Mouse (Mus musculus): Measurements from ENCODE around the gene Tmem88. TPM values are rescaled to one million over a fixed set of nuclear protein-coding genes. Genes with fewer than 3 reads are reported as not detected.

The Tmem88 gene
- polyA plus RNA-seq, 1 experiment from 2014 or later, result 16.4 TPM

- no peak for ATAC-seq (ENCODE audit: insufficient number of reproducible peaks, insufficient read depth, low FRiP score, low TSS enrichment, low read depth)
These were observed 25.8 kb downstream of the Tmem88 start for GRCm38 (mm10) chr11:69372056-69372779.

GRCm38 (mm10) chr11:69371601-69372000 lies 26.4 kb downstream of the Tmem88 start:
- no peak overlapping the region for H3K4me3 ChIP-seq
- H3K4me1 ChIP-seq, result peaks cover 20% of the 10 kb centered on the region
- H3K27ac ChIP-seq, result peak overlapping the region; percentile 79
- H3K4me2 ChIP-seq, result peak overlapping the region; percentile 39; the same call in 1 of the 2 replicates
- H3K9ac ChIP-seq, result peak overlapping the region; percentile 28; the same call in 1 of the 2 replicates
- peak; percentile 8; the same call in 1 of the 2 replicates for ATAC-seq (ENCODE audit: insufficient number of reproducible peaks, insufficient read depth, low FRiP score, low TSS enrichment, low read depth)
- no peaks in the 10 kb centered on the region for H3K9me3 ChIP-seq
- H3K27me3 ChIP-seq, result no peaks in the 10 kb centered on the region
- 55% methylated on average over 12 of the region's 12 CpGs for WGBS
- peaks cover 20% of the 10 kb centered on the region for H3K36me3 ChIP-seq

More at GRCm38 (mm10) chr11:69372056-69372779, 25.8 kb downstream of the Tmem88 start:
- 0 out of 2 replicates have a peak overlapping the region, but pooled peaks have one; percentile 28 for H3K9ac ChIP-seq
- no peak overlapping the region for H3K4me3 ChIP-seq
- H3K4me2 ChIP-seq, result peak overlapping the region; percentile 39; the same call in 1 of the 2 replicates
- no peaks in the 10 kb centered on the region for H3K27me3 ChIP-seq
- 58% methylated on average over 12 of the region's 12 CpGs for WGBS
- peak overlapping the region; percentile 79 for H3K27ac ChIP-seq
- H3K9me3 ChIP-seq, result no peaks in the 10 kb centered on the region
- H3K4me1 ChIP-seq, result peaks cover 20% of the 10 kb centered on the region
- H3K36me3 ChIP-seq, result peaks cover 21% of the 10 kb centered on the region

- Histone ChIP-seq H3K27me3 (no peaks in the 10 kb centered on the region), H3K9me3 (no peaks in the 10 kb centered on the region), H3K4me1 (peaks cover 25% of the 10 kb centered on the region), H3K36me3 (peaks cover 18% of the 10 kb centered on the region), H3K27ac (peak overlapping the region; percentile 79), H3K4me2 (peak overlapping the region; percentile 39), H3K9ac (peak overlapping the region; percentile 28; the same call in 1 of the 2 replicates), H3K4me3 (no peak overlapping the region)
- 22% methylated on average over 9 of the region's 9 CpGs for WGBS
- no peak for ATAC-seq (ENCODE audit: insufficient number of reproducible peaks, insufficient read depth, low FRiP score, low TSS enrichment, low read depth)
These were observed 27.2 kb downstream of the Tmem88 start for GRCm38 (mm10) chr11:69370817-69371215.

GRCm38 (mm10) chr11:69369990-69370816 lies 27.8 kb downstream of the Tmem88 start:
- Histone ChIP-seq H3K27me3 (no peaks in the 10 kb centered on the region), H3K4me2 (peak overlapping the region; percentile 97), H3K36me3 (peaks cover 15% of the 10 kb centered on the region), H3K9ac (peak overlapping the region; percentile 100), H3K4me3 (peak overlapping the region; percentile 84), H3K4me1 (peaks cover 31% of the 10 kb centered on the region), H3K9me3 (no peaks in the 10 kb centered on the region), H3K27ac (peak overlapping the region; percentile 100)
- ATAC-seq (ENCODE audit: insufficient number of reproducible peaks, insufficient read depth, low FRiP score, low TSS enrichment, low read depth), result no peak
- 12% methylated on average over 2 of the region's 2 CpGs for WGBS

DNA sequence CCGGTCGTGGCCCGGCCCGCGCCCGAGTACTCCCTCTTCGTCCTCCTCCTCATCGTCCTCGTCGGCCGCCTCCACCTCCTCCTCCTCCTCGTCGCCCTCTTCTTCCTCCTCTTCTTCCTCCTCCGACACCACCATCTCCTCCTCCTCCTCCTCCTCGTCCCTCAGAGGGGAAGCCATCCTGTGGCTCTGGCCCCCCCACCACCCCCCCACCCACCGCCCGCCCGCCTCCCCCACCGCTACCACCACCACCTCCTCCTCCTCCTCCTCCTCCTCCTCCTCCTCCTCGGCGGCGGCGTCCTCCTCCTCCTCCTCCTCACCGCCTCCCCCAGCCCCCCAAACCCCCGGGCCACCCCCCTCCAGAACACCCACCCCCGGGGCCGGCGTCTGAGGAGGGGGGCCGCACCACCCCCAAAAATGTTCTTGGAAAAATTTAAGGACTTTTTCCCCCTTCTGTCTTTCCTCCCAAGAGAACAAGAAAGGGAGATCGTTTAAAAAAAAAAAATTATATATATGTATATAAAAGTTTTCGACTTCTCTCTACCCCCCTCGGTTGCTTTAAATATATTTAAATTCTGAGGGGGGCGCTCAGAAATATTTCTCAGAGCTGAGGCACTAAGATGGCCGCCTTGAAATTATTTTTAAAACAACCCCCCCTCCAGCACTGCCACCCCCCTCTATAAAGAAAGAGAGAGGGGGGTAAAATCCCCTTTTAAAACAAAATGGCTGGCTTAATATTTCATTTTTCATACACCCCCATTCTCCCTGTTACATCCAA lies 28.6 kb downstream of the Tmem88 start, which contains the start of gene Chd3:
TSS of gene Chd3 (minus strand) at position 192 of the 775 bp plus-strand sequence.
- Histone ChIP-seq H3K36me3 (peaks cover 17% of the 10 kb centered on the region), H3K27ac (peak within 1 kb of the TSS; percentile 100), H3K4me1 (peaks cover 39% of the 10 kb centered on the region), H3K4me2 (peak within 1 kb of the TSS; percentile 97), H3K27me3 (no peaks in the 10 kb centered on the region), H3K9ac (peak within 1 kb of the TSS; percentile 100), H3K4me3 (peak within 1 kb of the TSS; percentile 84), H3K9me3 (no peaks in the 10 kb centered on the region)
- ATAC-seq (ENCODE audit: insufficient number of reproducible peaks, insufficient read depth, low FRiP score, low TSS enrichment, low read depth), result no peak
- under 1% methylated on average over 19 of the region's 34 CpGs for WGBS

- Histone ChIP-seq H3K4me1 (peaks cover 47% of the 10 kb centered on the region), H3K27me3 (no peaks in the 10 kb centered on the region), H3K27ac (peak overlapping the region; percentile 100), H3K36me3 (peaks cover 19% of the 10 kb centered on the region), H3K9me3 (no peaks in the 10 kb centered on the region), H3K4me2 (peak overlapping the region; percentile 97), H3K4me3 (peak overlapping the region; percentile 84), H3K9ac (peak overlapping the region; percentile 100)
- WGBS, result under 1% methylated on average over 58 of the region's 106 CpGs
- ATAC-seq (ENCODE audit: insufficient number of reproducible peaks, insufficient read depth, low FRiP score, low TSS enrichment, low read depth), result no peak
These were observed 29.4 kb downstream of the Tmem88 start for GRCm38 (mm10) chr11:69368356-69369214.

GRCm38 (mm10) chr11:69367616-69368355 lies 30.2 kb downstream of the Tmem88 start:
- peaks cover 55% of the 10 kb centered on the region for H3K4me1 ChIP-seq
- no peak for ATAC-seq (ENCODE audit: insufficient number of reproducible peaks, insufficient read depth, low FRiP score, low TSS enrichment, low read depth)
- under 1% methylated on average over 22 of the region's 22 CpGs for WGBS

DNA sequence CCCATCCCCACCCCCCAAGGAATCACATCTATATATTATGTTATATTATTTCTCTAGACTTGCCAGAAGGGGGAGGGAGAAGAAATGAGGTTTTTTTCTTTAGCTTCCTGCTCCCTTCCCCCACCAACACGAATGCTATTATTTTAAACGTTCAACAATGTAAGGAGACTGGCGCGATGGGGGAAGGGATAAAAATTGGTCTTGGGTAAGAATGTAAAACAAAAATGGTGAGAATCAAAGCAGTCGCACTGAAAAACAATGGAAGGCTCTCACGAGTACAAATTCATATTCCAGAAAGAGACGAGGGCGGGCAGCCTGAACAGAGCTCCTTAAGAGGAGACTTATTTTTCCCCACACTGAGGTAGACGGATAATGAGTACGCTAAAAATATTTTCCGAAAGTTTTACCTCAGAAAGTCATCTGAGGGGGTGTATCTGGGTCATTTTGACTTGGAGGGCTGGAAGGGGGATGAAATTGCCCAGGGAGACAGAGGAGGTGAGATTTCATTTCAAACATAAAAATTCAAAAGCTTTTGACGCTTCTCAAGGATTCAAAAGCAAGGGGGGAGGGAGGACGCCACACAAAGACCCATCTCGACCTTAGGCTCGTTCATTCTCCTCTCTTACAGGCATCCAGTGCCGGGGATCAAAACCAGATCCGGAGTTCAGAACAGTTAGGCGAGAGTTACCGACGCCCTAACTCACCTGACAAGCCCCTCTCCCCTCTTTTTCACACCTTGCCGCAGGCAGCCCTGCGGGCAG lies 31.0 kb downstream of the Tmem88 start:
- Histone ChIP-seq H3K9me3 (no peaks in the 10 kb centered on the region), H3K27ac (peak overlapping the region; percentile 100), H3K4me1 (peaks cover 54% of the 10 kb centered on the region), H3K27me3 (no peaks in the 10 kb centered on the region), H3K4me2 (peak overlapping the region; percentile 97), H3K9ac (peak overlapping the region; percentile 100), H3K36me3 (peaks cover 26% of the 10 kb centered on the region), H3K4me3 (peak overlapping the region; percentile 84)
- ATAC-seq (ENCODE audit: insufficient number of reproducible peaks, insufficient read depth, low FRiP score, low TSS enrichment, low read depth), result no peak
- WGBS, result under 1% methylated on average over 22 of the region's 22 CpGs

More at GRCm38 (mm10) chr11:69367616-69368355, 30.2 kb downstream of the Tmem88 start:
- Histone ChIP-seq H3K36me3 (peaks cover 24% of the 10 kb centered on the region), H3K27me3 (no peaks in the 10 kb centered on the region), H3K9ac (peak overlapping the region; percentile 100), H3K9me3 (no peaks in the 10 kb centered on the region), H3K27ac (peak overlapping the region; percentile 100), H3K4me3 (peak overlapping the region; percentile 84), H3K4me2 (peak overlapping the region; percentile 97)

GRCm38 (mm10) chr11:69366157-69366854 lies 31.7 kb downstream of the Tmem88 start:
- peak; percentile 79 for ATAC-seq (ENCODE audit: insufficient number of reproducible peaks, insufficient read depth, low FRiP score, low TSS enrichment, low read depth)
- peak overlapping the region; percentile 97 for H3K4me2 ChIP-seq
- WGBS, result under 1% methylated on average over 26 of the region's 26 CpGs
- H3K27me3 ChIP-seq, result no peaks in the 10 kb centered on the region
- H3K27ac ChIP-seq, result peak overlapping the region; percentile 100
- peak overlapping the region; percentile 84 for H3K4me3 ChIP-seq
- H3K9ac ChIP-seq, result peak overlapping the region; percentile 80
- no peaks in the 10 kb centered on the region for H3K9me3 ChIP-seq
- H3K4me1 ChIP-seq, result peaks cover 46% of the 10 kb centered on the region
- H3K36me3 ChIP-seq, result peaks cover 33% of the 10 kb centered on the region
